Mouse (Mus musculus): ENCODE data around the gene H2afb1.
"Not testable (repeated sequence)": the region's sequence is repeated elsewhere in the genome, so short reads cannot be mapped to it uniquely, and the experiment has no call there.

H2afb1 gene

DNA sequence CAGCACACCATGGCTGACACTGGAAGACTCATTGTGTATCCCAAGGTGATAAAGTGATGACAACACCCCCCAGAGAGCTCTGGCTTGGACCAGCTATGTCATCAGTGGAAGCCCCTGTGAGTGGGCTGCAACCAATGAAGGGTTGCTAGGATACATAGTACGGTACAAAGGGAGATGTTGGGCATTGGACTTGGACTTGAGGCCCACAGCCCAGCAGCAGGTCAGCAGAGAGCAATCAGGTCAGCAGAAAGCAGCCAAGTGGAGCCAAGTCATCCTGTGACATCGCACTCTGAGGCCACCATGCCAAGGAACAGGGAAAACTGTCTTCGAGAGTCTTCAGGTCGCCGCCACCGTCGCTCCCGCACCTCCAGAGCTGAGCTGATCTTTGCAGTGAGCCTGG, at the start of gene H2afb1:
Gene H2afb1, plus strand, starts transcription at position 301 of the 400 bp plus-strand sequence.
- not testable (repeated sequence) for DNase-seq (ENCODE audit: low spot score in 2 of 2)

- no peak for DNase-seq (ENCODE audit: low spot score in 2 of 2)
These were observed 21.5 kb downstream of the H2afb1 start for GRCm38 (mm10) chrX:117036085-117036484.

Data from spleen, postnatal 36 days (tissue).